In the genomic region with DNA sequence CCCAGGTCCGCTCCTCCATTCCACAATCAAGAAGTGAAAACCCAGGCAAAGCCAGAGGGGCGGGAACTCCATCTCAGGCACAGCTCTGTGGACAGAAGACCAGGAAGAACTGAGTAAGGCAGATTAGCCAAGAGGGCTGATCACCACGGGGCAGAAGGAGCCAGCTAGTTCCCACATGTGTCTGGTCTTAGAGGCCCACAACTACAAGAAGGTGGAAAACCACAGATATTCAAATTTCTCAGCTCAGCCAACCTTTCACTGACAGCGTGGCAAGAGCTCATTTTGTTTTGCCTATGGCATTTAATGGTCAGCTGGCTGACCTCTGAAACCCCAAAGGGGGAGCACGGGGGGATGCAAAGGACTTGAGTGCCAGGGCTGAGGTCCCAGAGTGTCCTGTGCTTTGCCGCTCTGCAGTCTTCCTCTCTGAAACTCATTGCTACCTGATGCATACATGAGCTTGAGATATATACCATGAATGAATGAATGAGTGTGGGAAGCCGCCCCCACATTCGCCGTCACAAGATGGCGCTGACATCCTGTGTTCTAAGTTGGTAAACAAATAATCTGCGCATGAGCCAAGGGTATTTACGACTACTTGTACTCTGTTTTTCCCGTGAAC, we compare ENCODE assay signal across 8 mouse cellular contexts. TPM values are rescaled to one million over a fixed set of nuclear protein-coding genes. Genes with fewer than 3 reads are reported as not detected.
DNase-seq lines count a peak whose midpoint lies in the region; ATAC-seq lines count a peak whose summit lies in the region.

No protein-coding gene starts in this region.

- H3K9ac ChIP-seq in kidney, embryonic 14.5 days (ENCODE audit: low read depth, low read length): no peak overlapping the region
- H3K9ac ChIP-seq in embryonic facial prominence, embryonic 13.5 days: no peak overlapping the region
- no peak overlapping the region for H3K9ac ChIP-seq in intestine, embryonic 16.5 days (ENCODE audit: low read depth, low read length)

- no peak overlapping the region for H3K4me3 ChIP-seq in kidney, embryonic 14.5 days (ENCODE audit: low read length)
- H3K4me3 ChIP-seq in embryonic facial prominence, embryonic 13.5 days: no peak overlapping the region
- 0 out of 2 replicates have a peak overlapping the region, but pooled peaks have one; percentile 5 for H3K4me3 ChIP-seq in intestine, embryonic 16.5 days (ENCODE audit: low read length)

- no peak overlapping the region for H3K27ac ChIP-seq in kidney, embryonic 14.5 days (ENCODE audit: low read depth, low read length)
- no peak overlapping the region for H3K27ac ChIP-seq in embryonic facial prominence, embryonic 13.5 days
- H3K27ac ChIP-seq in intestine, embryonic 16.5 days (ENCODE audit: low read length): no peak overlapping the region

- no peak for DNase-seq in kidney, postnatal 36 days
- no peak for DNase-seq in frontal cortex, postnatal 10 days (ENCODE audit: low spot score in 2 of 2)
- DNase-seq in right cerebral cortex, adult 18-20 months: no peak
- no peak for DNase-seq in adipocyte (ENCODE audit: low spot score)

- H3K36me3 ChIP-seq in kidney, embryonic 14.5 days (ENCODE audit: control insufficient read depth, insufficient read depth, low read length): no peaks in the 10 kb centered on the region
- peaks cover 20% of the 10 kb centered on the region for H3K36me3 ChIP-seq in embryonic facial prominence, embryonic 13.5 days
- H3K36me3 ChIP-seq in intestine, embryonic 16.5 days (ENCODE audit: control insufficient read depth, insufficient read depth, low read length): no peaks in the 10 kb centered on the region; the same call in 1 of the 2 replicates

- no peaks in the 10 kb centered on the region for H3K4me1 ChIP-seq in kidney, embryonic 14.5 days (ENCODE audit: control insufficient read depth, insufficient read depth, low read length)
- H3K4me1 ChIP-seq in embryonic facial prominence, embryonic 13.5 days: peaks cover 4% of the 10 kb centered on the region; the same call in 1 of the 2 replicates
- H3K4me1 ChIP-seq in intestine, embryonic 16.5 days (ENCODE audit: control insufficient read depth, insufficient read depth, low read length): no peaks in the 10 kb centered on the region

- ATAC-seq in kidney, embryonic 14.5 days (ENCODE audit: low FRiP score, low TSS enrichment): no peak
- no peak for ATAC-seq in embryonic facial prominence, embryonic 13.5 days (ENCODE audit: insufficient number of reproducible peaks, insufficient read depth, low FRiP score, low TSS enrichment, low read depth)
- peak; percentile 56; the same call in 1 of the 2 replicates for ATAC-seq in intestine, embryonic 16.5 days
- peak; percentile 40; the same call in 1 of the 2 replicates for ATAC-seq in monocyte, adult 5-6 weeks (replicated peaks; ENCODE audit: insufficient number of reproducible peaks, low FRiP score, low TSS enrichment, poor library complexity, severe bottlenecking)

- no peaks in the 10 kb centered on the region for H3K27me3 ChIP-seq in kidney, embryonic 14.5 days (ENCODE audit: control insufficient read depth, insufficient read depth, low read length)
- H3K27me3 ChIP-seq in embryonic facial prominence, embryonic 13.5 days: no peaks in the 10 kb centered on the region
- H3K27me3 ChIP-seq in intestine, embryonic 16.5 days (replicated peaks; ENCODE audit: control insufficient read depth, insufficient read depth, low read length): no peaks in the 10 kb centered on the region

- WGBS in kidney, embryonic 14.5 days: 60% methylated on average over 11 of the region's 13 CpGs
- 62% methylated on average over 12 of the region's 13 CpGs for WGBS in embryonic facial prominence, embryonic 13.5 days
- WGBS in intestine, embryonic 16.5 days: 57% methylated on average over 11 of the region's 13 CpGs

- peaks cover 16% of the 10 kb centered on the region; the same call in 1 of the 2 replicates for H3K9me3 ChIP-seq in kidney, embryonic 14.5 days (ENCODE audit: control insufficient read depth, low read length)
- H3K9me3 ChIP-seq in embryonic facial prominence, embryonic 13.5 days: peaks cover 11% of the 10 kb centered on the region
- H3K9me3 ChIP-seq in intestine, embryonic 16.5 days (ENCODE audit: control insufficient read depth, low read length): no peaks in the 10 kb centered on the region

- H3K4me2 ChIP-seq in kidney, embryonic 14.5 days (replicated peaks; ENCODE audit: low read depth, low read length): peak overlapping the region; percentile 33
- H3K4me2 ChIP-seq in embryonic facial prominence, embryonic 13.5 days: peak overlapping the region; percentile 33; the same call in 1 of the 2 replicates
- H3K4me2 ChIP-seq in intestine, embryonic 16.5 days (ENCODE audit: low read depth, low read length): peak overlapping the region; percentile 40

RNA-seq across cellular contexts. Expression of a gene that starts 17.7 kb away (rescaled TPM):
- 14.4 and 18.7 TPM in 2 replicates for polyA plus RNA-seq in kidney, embryonic 14.5 days (2014; fragmentation: Nextera tagmentation; extraction: Ambion mirVana)
- polyA plus RNA-seq in embryonic facial prominence, embryonic 13.5 days (2015; fragmentation: Nextera tagmentation; extraction: Ambion mirVana): 13.0 and 13.4 TPM in 2 replicates
- 13.1 and 13.3 TPM in 2 replicates for polyA plus RNA-seq in intestine, embryonic 16.5 days (2015; fragmentation: Nextera tagmentation; extraction: Ambion mirVana)
- total RNA-seq in monocyte, adult 5-6 weeks (2017): 151 to 182 TPM (median 158 TPM) in 3 replicates

RNA-seq across cellular contexts. Expression of a gene that starts 31.9 kb away (rescaled TPM):
- not detected in 2 replicates for polyA plus RNA-seq in kidney, embryonic 14.5 days (2014; fragmentation: Nextera tagmentation; extraction: Ambion mirVana)
- not detected in 2 replicates for polyA plus RNA-seq in embryonic facial prominence, embryonic 13.5 days (2015; fragmentation: Nextera tagmentation; extraction: Ambion mirVana)
- not detected in 2 replicates for polyA plus RNA-seq in intestine, embryonic 16.5 days (2015; fragmentation: Nextera tagmentation; extraction: Ambion mirVana)
- total RNA-seq in monocyte, adult 5-6 weeks (2017): 0.87 to 1.3 TPM in 2 of 3 replicates, not detected in the other

RNA-seq across cellular contexts. Expression of a gene that starts 48.1 kb away (rescaled TPM):
- polyA plus RNA-seq in kidney, embryonic 14.5 days (2014; fragmentation: Nextera tagmentation; extraction: Ambion mirVana): 39.7 and 43.8 TPM in 2 replicates
- 25.9 and 32.5 TPM in 2 replicates for polyA plus RNA-seq in embryonic facial prominence, embryonic 13.5 days (2015; fragmentation: Nextera tagmentation; extraction: Ambion mirVana)
- 26.1 and 29.3 TPM in 2 replicates for polyA plus RNA-seq in intestine, embryonic 16.5 days (2015; fragmentation: Nextera tagmentation; extraction: Ambion mirVana)
- total RNA-seq in monocyte, adult 5-6 weeks (2017): 11.1 to 15.4 TPM (median 12.7 TPM) in 3 replicates

RNA-seq across cellular contexts. Expression of a gene that starts 48.2 kb away (rescaled TPM):
- 147 and 155 TPM in 2 replicates for polyA plus RNA-seq in kidney, embryonic 14.5 days (2014; fragmentation: Nextera tagmentation; extraction: Ambion mirVana)
- polyA plus RNA-seq in embryonic facial prominence, embryonic 13.5 days (2015; fragmentation: Nextera tagmentation; extraction: Ambion mirVana): 127 and 132 TPM in 2 replicates
- polyA plus RNA-seq in intestine, embryonic 16.5 days (2015; fragmentation: Nextera tagmentation; extraction: Ambion mirVana): 108 and 109 TPM in 2 replicates
- total RNA-seq in monocyte, adult 5-6 weeks (2017): 47.5 to 86.8 TPM (median 70.6 TPM) in 3 replicates

Comparison
In these comparisons a context has a peak if more than half of its experiments do, and no peak if none do; other contexts are left out.
1. ATAC-seq: peak in intestine, embryonic 16.5 days (single experiment) and monocyte, adult 5-6 weeks (single experiment); none in kidney, embryonic 14.5 days (single experiment) and embryonic facial prominence, embryonic 13.5 days (single experiment).
2. Peak in every context shown above with its lines, with median percentiles within 50 percentile points of each other: H3K4me2 ChIP-seq.